Mouse (Mus musculus): ENCODE measurements around the gene Irf2bp2. TPM values are rescaled to one million over a fixed set of nuclear protein-coding genes. Genes with fewer than 3 reads are reported as not detected.

Irf2bp2 gene
- polyA plus RNA-seq, 1 experiment, result 51.5 TPM

- Histone ChIP-seq H3K4me3 (replicated peaks) (peak overlapping the region; percentile 100), H3K27me3 (replicated peaks) (no peaks in the 10 kb centered on the region), H3K36me3 (replicated peaks; ENCODE audit: low read length) (peaks cover 74% of the 10 kb centered on the region), H3K9me3 (no peaks in the 10 kb centered on the region), H3K4me1 (peaks cover 50% of the 10 kb centered on the region)
- TF ChIP-seq GATA1 (IDR thresholded peaks at IDR 0.05; ENCODE audit: borderline replicate concordance, low read length), result no peak
- no peak for TF ChIP-seq FLI1 (IDR thresholded peaks at IDR 0.05; ENCODE audit: low read length)
Observed at GRCm38 (mm10) chr8:126588636-126589506, 4.9 kb downstream of the Irf2bp2 start.

- H3K4me1 ChIP-seq, result peaks cover 59% of the 10 kb centered on the region
- no peak for TF ChIP-seq GATA1 (IDR thresholded peaks at IDR 0.05; ENCODE audit: borderline replicate concordance, low read length)
- TF ChIP-seq FLI1 (IDR thresholded peaks at IDR 0.05; ENCODE audit: low read length), result no peak
Observed at GRCm38 (mm10) chr8:126587836-126588503, 5.8 kb downstream of the Irf2bp2 start.

GRCm38 (mm10) chr8:126586599-126587577 is 6.9 kb downstream of the Irf2bp2 start:
- Histone ChIP-seq H3K4me1 (peaks cover 65% of the 10 kb centered on the region), H3K36me3 (replicated peaks; ENCODE audit: low read length) (peaks cover 71% of the 10 kb centered on the region)

More at GRCm38 (mm10) chr8:126587836-126588503, 5.8 kb downstream of the Irf2bp2 start:
- H3K27me3 ChIP-seq (replicated peaks), result no peaks in the 10 kb centered on the region
- H3K9me3 ChIP-seq, result no peaks in the 10 kb centered on the region
- H3K4me3 ChIP-seq (replicated peaks), result peak overlapping the region; percentile 100
- H3K36me3 ChIP-seq (replicated peaks; ENCODE audit: low read length), result peaks cover 75% of the 10 kb centered on the region

GRCm38 (mm10) chr8:126586101-126586500 is 7.7 kb downstream of the Irf2bp2 start:
- Histone ChIP-seq H3K27me3 (replicated peaks) (no peaks in the 10 kb centered on the region), H3K36me3 (replicated peaks; ENCODE audit: low read length) (peaks cover 69% of the 10 kb centered on the region), H3K4me1 (peaks cover 70% of the 10 kb centered on the region), H3K9me3 (no peaks in the 10 kb centered on the region), H3K4me3 (replicated peaks) (peak overlapping the region; percentile 86)
- TF ChIP-seq FLI1 (IDR thresholded peaks at IDR 0.05; ENCODE audit: low read length) (no peak), GATA1 (IDR thresholded peaks at IDR 0.05; ENCODE audit: borderline replicate concordance, low read length) (no peak)

More at GRCm38 (mm10) chr8:126586599-126587577, 6.9 kb downstream of the Irf2bp2 start:
- Histone ChIP-seq H3K27me3 (replicated peaks) (no peaks in the 10 kb centered on the region), H3K4me3 (replicated peaks) (peak overlapping the region; percentile 100), H3K9me3 (no peaks in the 10 kb centered on the region)
- no peak for TF ChIP-seq GATA1 (IDR thresholded peaks at IDR 0.05; ENCODE audit: borderline replicate concordance, low read length)
- TF ChIP-seq FLI1 (IDR thresholded peaks at IDR 0.05; ENCODE audit: low read length), result no peak

GRCm38 (mm10) chr8:126585561-126586031 is 8.2 kb downstream of the Irf2bp2 start:
- Histone ChIP-seq H3K36me3 (replicated peaks; ENCODE audit: low read length) (peaks cover 69% of the 10 kb centered on the region), H3K27me3 (replicated peaks) (no peaks in the 10 kb centered on the region), H3K9me3 (0 out of 2 replicates have a peak, but pooled peaks cover under 1% of the 10 kb centered on the region), H3K4me1 (peaks cover 70% of the 10 kb centered on the region), H3K4me3 (replicated peaks) (peak overlapping the region; percentile 86)
- no peak for TF ChIP-seq GATA1 (IDR thresholded peaks at IDR 0.05; ENCODE audit: borderline replicate concordance, low read length)

GRCm38 (mm10) chr8:126584844-126585231 is 8.9 kb downstream of the Irf2bp2 start:
- Histone ChIP-seq H3K27me3 (replicated peaks) (no peaks in the 10 kb centered on the region), H3K9me3 (peaks cover 5% of the 10 kb centered on the region), H3K4me1 (peaks cover 67% of the 10 kb centered on the region), H3K36me3 (replicated peaks; ENCODE audit: low read length) (peaks cover 67% of the 10 kb centered on the region), H3K4me3 (replicated peaks) (peak overlapping the region; percentile 93)
- TF ChIP-seq GATA1 (IDR thresholded peaks at IDR 0.05; ENCODE audit: borderline replicate concordance, low read length) (no peak), FLI1 (IDR thresholded peaks at IDR 0.05; ENCODE audit: low read length) (no peak)

GRCm38 (mm10) chr8:126583971-126584843 is 9.6 kb downstream of the Irf2bp2 start:
- Histone ChIP-seq H3K27me3 (replicated peaks) (no peaks in the 10 kb centered on the region), H3K36me3 (replicated peaks; ENCODE audit: low read length) (peaks cover 65% of the 10 kb centered on the region), H3K4me1 (peaks cover 67% of the 10 kb centered on the region), H3K9me3 (peaks cover 5% of the 10 kb centered on the region), H3K4me3 (replicated peaks) (peak overlapping the region; percentile 93)
- TF ChIP-seq FLI1 (IDR thresholded peaks at IDR 0.05; ENCODE audit: low read length), result no peak
- TF ChIP-seq GATA1 (IDR thresholded peaks at IDR 0.05; ENCODE audit: borderline replicate concordance, low read length), result no peak

GRCm38 (mm10) chr8:126583534-126583933 is 10.3 kb downstream of the Irf2bp2 start:
- Histone ChIP-seq H3K27me3 (replicated peaks) (no peaks in the 10 kb centered on the region), H3K36me3 (replicated peaks; ENCODE audit: low read length) (peaks cover 58% of the 10 kb centered on the region), H3K4me3 (replicated peaks) (peak overlapping the region; percentile 93), H3K9me3 (peaks cover 5% of the 10 kb centered on the region), H3K4me1 (peaks cover 64% of the 10 kb centered on the region)
- no peak for TF ChIP-seq GATA1 (IDR thresholded peaks at IDR 0.05; ENCODE audit: borderline replicate concordance, low read length)
- TF ChIP-seq FLI1 (IDR thresholded peaks at IDR 0.05; ENCODE audit: low read length), result no peak
